Mouse (Mus musculus) kidney, adult 9 months (tissue): Measurements from ENCODE around the gene Usp12.

Experiments
- DNase-seq: peaks from one replicate; pipeline ENCODE4 v3.0.0; 2022

Usp12 gene

GRCm38 (mm10) chr5:146794084-146794852 lies 538 bp downstream of the Usp12 start:
- DNase-seq: no peak

GRCm38 (mm10) chr5:146793630-146794083 lies 1.1 kb downstream of the Usp12 start:
- DNase-seq: no peak

- peak; percentile 54 for DNase-seq
Measured at GRCm38 (mm10) chr5:146792140-146792791, 2.5 kb downstream of the Usp12 start.

GRCm38 (mm10) chr5:146790944-146791343 lies 3.9 kb downstream of the Usp12 start:
- DNase-seq: no peak

- DNase-seq: peak; percentile 85
Measured at GRCm38 (mm10) chr5:146789413-146789812, 5.4 kb downstream of the Usp12 start.

- DNase-seq: peak; percentile 56
Measured at GRCm38 (mm10) chr5:146786123-146786522, 8.7 kb downstream of the Usp12 start.

- no peak for DNase-seq
Measured at GRCm38 (mm10) chr5:146783891-146784290, 10.9 kb downstream of the Usp12 start.

- DNase-seq: peak; percentile 64
Measured at GRCm38 (mm10) chr5:146783300-146783699, 11.5 kb downstream of the Usp12 start.

- DNase-seq: no peak
Measured at GRCm38 (mm10) chr5:146781663-146782062, 13.1 kb downstream of the Usp12 start.

GRCm38 (mm10) chr5:146779931-146780330 lies 14.9 kb downstream of the Usp12 start:
- peak; percentile 71 for DNase-seq

- no peak for DNase-seq
Measured at GRCm38 (mm10) chr5:146776988-146777639, 17.7 kb downstream of the Usp12 start.

- peak; percentile 93 for DNase-seq
Measured at GRCm38 (mm10) chr5:146771982-146772381, 22.8 kb downstream of the Usp12 start.

GRCm38 (mm10) chr5:146770002-146770848 lies 24.6 kb downstream of the Usp12 start:
- DNase-seq: no peak

GRCm38 (mm10) chr5:146765791-146766190 lies 29.0 kb downstream of the Usp12 start:
- no peak for DNase-seq

GRCm38 (mm10) chr5:146759159-146759558 lies 35.6 kb downstream of the Usp12 start:
- DNase-seq: peak; percentile 68

GRCm38 (mm10) chr5:146757921-146758320 lies 36.9 kb downstream of the Usp12 start:
- no peak for DNase-seq

- no peak for DNase-seq
Measured at GRCm38 (mm10) chr5:146757316-146757715, 37.5 kb downstream of the Usp12 start.

- no peak for DNase-seq
Measured at GRCm38 (mm10) chr5:146753181-146753580, 41.6 kb downstream of the Usp12 start.

GRCm38 (mm10) chr5:146750958-146751357 lies 43.8 kb downstream of the Usp12 start:
- DNase-seq: no peak

GRCm38 (mm10) chr5:146750273-146750672 lies 44.5 kb downstream of the Usp12 start:
- peak; percentile 31 for DNase-seq

- DNase-seq: no peak
Measured at GRCm38 (mm10) chr5:146749857-146750256, 44.9 kb downstream of the Usp12 start.

- no peak for DNase-seq
Measured at GRCm38 (mm10) chr5:146736970-146737495, 57.8 kb downstream of the Usp12 start.
